Mouse (Mus musculus) cerebellum, adult 2 months (tissue): ENCODE data around the gene Gm10803. TPM values are rescaled to one million over a fixed set of nuclear protein-coding genes. Genes with fewer than 3 reads are reported as not detected.
"Not testable (repeated sequence)": the region's sequence is repeated elsewhere in the genome, so short reads cannot be mapped to it uniquely, and the experiment has no call there.

ENCODE experiments used
- DNase-seq, 2 experiments: peaks; one replicate each; pipeline ENCODE4 v3.0.0; 2021
- H3K27ac ChIP-seq: fragments of 200-500 bp; 2 replicates; pipeline ENCODE4 v1.5.1; 2012; ENCODE audit warnings: low read length, control low read depth, inconsistent platforms; ENCODE audit not compliant: insufficient read depth
- H3K27me3 ChIP-seq: fragments of 200-500 bp; 2 replicates; pipeline ENCODE4 v1.6.1; 2012; ENCODE audit warnings: inconsistent platforms, mild to moderate bottlenecking, low read length, moderate library complexity; ENCODE audit not compliant: control insufficient read depth, insufficient read depth
- H3K4me1 ChIP-seq: fragments of 200-500 bp; 2 replicates; pipeline ENCODE4 v1.6.1; 2011; ENCODE audit warnings: low read length; ENCODE audit not compliant: control insufficient read depth, insufficient read depth
- H3K4me3 ChIP-seq: fragments of 200-500 bp; replicated peaks from 2 replicates; pipeline ENCODE3; 2011; ENCODE audit warnings: mild to moderate bottlenecking, low read depth, low read length, control low read depth; ENCODE audit not compliant: insufficient read depth
- CTCF ChIP-seq: fragments of 200-500 bp; IDR thresholded peaks from 2 replicates; pipeline ENCODE4 v1.5.1; 2011; ENCODE audit warnings: low read depth, mild to moderate bottlenecking, control low read depth, low read length, moderate library complexity, borderline replicate concordance; ENCODE audit not compliant: insufficient read depth
- POLR2A ChIP-seq: fragments of 200-500 bp; IDR thresholded peaks from 2 replicates; pipeline ENCODE4 v1.6.1; 2011; ENCODE audit warnings: low read length, control low read depth, borderline replicate concordance; ENCODE audit not compliant: insufficient read depth
- WGBS: fragments of 180-500 bp; shearing (Covaris S2); methylation state at CpG from one replicate; pipeline ENCODE4 v1.1.7; 2018; 5-methylcytosine and 5-hydroxymethylcytosine counted together
- polyA plus RNA-seq: library from polyadenylated mRNA; depleted of rRNA; stranded (reverse); fragments of >200 nt; gene quantifications from 2 replicates; pipeline ENCODE4 v1.2.3, GENCODE M21; 2012; rRNA removed

Gene Gm10803
- not detected in 2 replicates for polyA plus RNA-seq

DNA sequence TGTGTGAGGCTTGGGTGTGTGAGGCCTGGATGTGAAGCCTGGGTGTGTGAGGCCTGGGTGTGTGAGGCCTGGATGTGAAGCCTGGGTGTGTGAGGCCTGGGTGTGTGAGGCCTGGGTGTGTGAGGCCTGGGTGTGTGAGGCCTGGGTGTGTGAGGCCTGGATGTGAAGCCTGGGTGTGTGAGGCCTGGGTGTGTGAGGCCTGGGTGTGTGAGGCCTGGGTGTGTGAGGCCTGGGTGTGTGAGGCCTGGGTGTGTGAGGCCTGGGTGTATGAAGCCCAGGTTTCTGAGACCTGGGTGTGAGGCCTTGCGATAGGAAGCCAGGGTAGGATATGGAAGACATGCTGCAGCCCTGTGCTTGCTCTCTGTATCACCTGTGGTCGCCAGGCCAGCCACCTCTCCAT is at the start of gene Gm10803:
Gm10803 (plus strand) TSS at position 301 of the 400 bp plus-strand sequence.
- H3K4me3 ChIP-seq, DNase-seq, H3K4me1 ChIP-seq, H3K27ac ChIP-seq, H3K27me3 ChIP-seq: not testable (repeated sequence)
- WGBS: 93% methylated on average over 2 of the region's 2 CpGs

DNA sequence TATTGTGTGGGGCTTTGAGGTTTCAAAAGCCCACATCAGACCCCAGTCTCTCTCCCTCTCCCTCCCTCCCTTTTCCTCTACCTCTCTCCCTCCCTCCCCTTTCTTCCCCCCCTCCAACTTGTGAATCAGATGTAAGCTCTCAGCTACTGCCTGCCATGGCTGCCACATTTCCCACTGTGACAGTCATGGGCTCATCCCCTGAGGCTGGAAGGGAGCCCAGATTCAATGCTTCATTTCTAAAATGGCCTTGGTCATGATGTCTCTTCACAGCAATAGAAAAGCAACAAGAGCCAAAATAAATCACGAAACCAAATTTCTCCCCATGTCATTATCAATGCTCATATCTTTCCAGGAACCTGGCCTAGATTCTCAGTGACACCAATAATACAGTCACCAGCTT is 49.5 kb upstream of the Gm10803 start:
- DNase-seq: peak in 1 of 2 experiments; percentile 42
- Histone ChIP-seq H3K27ac (no peak overlapping the region), H3K4me1 (peaks cover 6% of the 10 kb centered on the region), H3K4me3 (no peak overlapping the region), H3K27me3 (no peaks in the 10 kb centered on the region; the same call in 1 of the 2 replicates)
- 47% methylated on average over 1 of the region's 1 CpGs for WGBS
- TF ChIP-seq CTCF (no peak), POLR2A (no peak)

DNA sequence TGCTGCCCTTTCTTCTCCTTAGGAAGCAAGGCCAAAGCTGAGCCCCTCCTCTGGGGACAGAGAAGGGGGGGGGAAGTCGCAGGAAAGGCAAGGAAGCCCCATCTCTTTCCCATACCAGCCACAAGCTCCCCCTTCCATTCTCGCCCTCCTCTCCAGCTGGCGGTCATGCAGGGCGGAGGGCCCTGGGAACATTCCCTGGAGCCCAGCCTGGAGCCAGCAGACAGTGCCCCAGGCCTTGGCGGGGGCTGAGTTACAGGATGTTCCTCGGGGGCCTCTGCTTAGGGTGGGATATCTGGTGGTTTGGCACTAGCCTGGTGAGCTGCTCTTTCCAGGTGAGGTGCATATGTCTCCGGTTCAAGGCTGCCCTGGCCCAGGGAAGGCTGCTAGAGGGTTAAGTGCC is 48.2 kb upstream of the Gm10803 start:
- Histone ChIP-seq H3K4me3 (no peak overlapping the region), H3K27ac (no peak overlapping the region), H3K4me1 (peaks cover 6% of the 10 kb centered on the region), H3K27me3 (no peaks in the 10 kb centered on the region; the same call in 1 of the 2 replicates)
- DNase-seq: no peak
- 47% methylated on average over 7 of the region's 7 CpGs for WGBS
- no peak for TF ChIP-seq CTCF
- no peak for TF ChIP-seq POLR2A

DNA sequence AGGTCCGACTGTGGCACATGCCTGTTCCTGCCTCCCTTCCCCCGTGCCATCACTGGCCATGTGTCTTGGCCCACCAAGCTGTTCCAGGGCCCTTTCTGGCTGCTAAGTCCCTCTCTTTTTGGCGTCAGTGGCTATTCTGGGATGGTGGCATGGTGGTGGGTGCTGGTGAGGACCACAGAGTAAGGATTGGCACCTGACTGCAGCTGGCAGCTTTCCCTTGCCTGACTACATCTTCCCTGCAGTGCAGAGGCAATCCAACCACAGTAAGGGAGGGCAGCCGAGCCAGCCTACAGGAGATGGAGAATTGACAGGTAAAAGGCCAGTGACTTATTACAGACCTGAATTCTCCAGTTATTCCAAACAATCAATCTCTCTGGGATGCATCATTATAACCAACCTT is 45.1 kb upstream of the Gm10803 start:
- WGBS: 40% methylated on average over 4 of the region's 4 CpGs
- H3K4me1 ChIP-seq: peaks cover 6% of the 10 kb centered on the region

DNA sequence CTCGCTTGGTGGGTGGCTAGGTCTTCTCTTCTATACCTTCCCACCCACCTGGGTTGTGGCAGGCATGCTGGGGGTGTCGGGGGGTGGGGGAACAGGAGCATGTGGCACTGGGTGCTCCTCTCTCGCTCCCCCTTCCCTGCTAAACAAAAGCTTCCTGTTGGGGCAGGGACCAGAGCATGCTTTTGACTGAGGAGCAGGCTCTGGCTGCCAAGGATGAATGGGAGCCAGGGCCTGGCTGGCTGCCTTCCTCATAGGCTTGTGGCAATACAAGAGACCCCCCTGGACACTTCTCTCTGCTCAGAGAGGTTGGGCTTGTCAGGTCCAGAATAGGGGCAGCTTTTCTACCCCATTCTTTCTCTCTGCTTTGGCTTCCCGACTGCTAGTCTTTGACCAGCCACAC is 39.3 kb upstream of the Gm10803 start:
- Histone ChIP-seq H3K4me1 (peaks cover 12% of the 10 kb centered on the region), H3K4me3 (no peak overlapping the region), H3K27ac (no peak overlapping the region), H3K27me3 (no peaks in the 10 kb centered on the region)
- TF ChIP-seq CTCF (no peak), POLR2A (no peak)
- 40% methylated on average over 4 of the region's 4 CpGs for WGBS
- DNase-seq: peak; percentile 33 to 48

More for the DNA sequence above, 45.1 kb upstream of the Gm10803 start:
- peak in 1 of 2 experiments; percentile 7 for DNase-seq
- Histone ChIP-seq H3K4me3 (no peak overlapping the region), H3K27me3 (no peaks in the 10 kb centered on the region; the same call in 1 of the 2 replicates), H3K27ac (no peak overlapping the region)
- TF ChIP-seq POLR2A (no peak), CTCF (no peak)

DNA sequence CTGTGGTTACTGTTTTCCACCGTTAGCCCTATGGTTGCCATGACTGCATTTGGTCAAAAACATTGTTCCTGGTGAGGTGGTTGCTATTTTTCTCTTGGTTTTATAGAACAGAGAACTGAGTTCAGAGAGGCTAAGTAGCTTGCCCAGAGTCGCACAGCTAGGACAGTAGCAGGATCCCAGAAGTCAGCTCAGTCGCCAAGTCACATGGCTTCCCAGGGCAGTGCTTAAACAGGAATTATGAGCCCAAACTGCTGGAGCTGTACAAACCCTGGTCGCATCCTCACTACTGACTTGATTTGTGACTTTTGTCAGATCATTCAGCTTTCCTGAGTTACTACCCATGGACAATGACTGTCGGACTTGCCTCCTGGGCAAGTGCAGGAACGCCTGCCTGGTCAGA is 38.8 kb upstream of the Gm10803 start:
- Histone ChIP-seq H3K27ac (no peak overlapping the region), H3K4me1 (peaks cover 12% of the 10 kb centered on the region), H3K4me3 (no peak overlapping the region), H3K27me3 (no peaks in the 10 kb centered on the region)
- DNase-seq: no peak
- 69% methylated on average over 6 of the region's 6 CpGs for WGBS
- TF ChIP-seq POLR2A (no peak), CTCF (no peak)

DNA sequence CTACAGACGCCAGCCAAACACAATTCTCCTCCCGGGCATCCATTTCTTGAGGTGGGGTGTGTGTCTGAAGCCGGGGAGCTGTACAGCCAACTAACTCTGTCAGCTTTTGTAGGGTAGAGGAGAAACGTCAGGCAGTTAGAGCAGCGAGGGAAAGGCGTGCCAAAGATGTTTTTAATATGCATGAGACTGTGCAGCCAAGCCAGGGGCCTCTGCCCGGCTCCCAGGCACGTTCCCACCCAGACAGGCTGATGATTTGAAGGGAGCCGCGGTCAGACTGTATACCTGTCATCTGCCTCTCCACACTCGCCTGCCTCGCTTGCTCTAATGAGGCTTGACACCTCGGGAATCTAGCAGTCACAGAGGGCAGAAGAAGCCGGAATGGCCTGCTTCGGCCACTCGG is 38.4 kb upstream of the Gm10803 start:
- DNase-seq: no peak
- TF ChIP-seq CTCF: no peak
- no peak for TF ChIP-seq POLR2A
- Histone ChIP-seq H3K27ac (no peak overlapping the region), H3K4me1 (peaks cover 12% of the 10 kb centered on the region), H3K27me3 (no peaks in the 10 kb centered on the region), H3K4me3 (no peak overlapping the region)
- WGBS: 52% methylated on average over 16 of the region's 16 CpGs

DNA sequence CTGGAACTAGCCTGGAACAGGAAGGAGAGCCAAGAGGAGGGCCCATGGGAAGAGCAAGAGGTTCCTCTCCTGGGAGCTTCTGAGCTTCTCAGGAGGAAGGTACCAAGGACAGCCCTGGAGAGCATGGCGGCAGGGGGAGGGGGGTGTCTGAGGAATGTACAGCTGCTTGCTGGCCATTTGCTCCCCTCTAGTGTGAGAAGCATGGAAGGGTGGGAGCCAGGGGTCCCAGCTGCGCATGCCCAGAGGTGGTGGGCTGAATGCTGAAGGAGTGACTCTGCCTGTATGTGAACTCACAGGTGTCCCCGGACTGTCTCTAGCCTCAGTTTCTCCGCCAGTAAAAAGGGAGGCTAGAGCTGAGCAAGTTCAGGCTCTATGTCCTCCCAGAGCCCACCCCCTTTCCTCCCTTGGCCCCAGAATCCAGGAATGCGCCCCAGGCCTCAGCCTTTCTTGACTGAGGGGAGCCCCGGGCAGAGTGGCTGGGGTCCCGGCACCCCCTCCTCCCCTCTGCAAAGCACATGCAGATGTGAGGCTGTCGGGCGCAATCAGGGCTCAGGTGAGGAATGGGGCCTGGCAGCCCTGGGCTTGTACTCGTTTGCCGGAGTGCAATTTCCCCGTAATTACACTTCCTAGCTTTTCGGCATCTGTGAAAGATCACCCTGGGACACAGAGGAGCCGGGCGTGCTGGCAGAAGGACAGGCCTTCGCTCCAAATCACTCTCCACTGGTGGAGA is 35.2 kb upstream of the Gm10803 start:
- no peak for TF ChIP-seq POLR2A
- TF ChIP-seq CTCF: no peak
- 81% methylated on average over 16 of the region's 16 CpGs for WGBS
- H3K4me1 ChIP-seq: peaks cover 12% of the 10 kb centered on the region
- no peak overlapping the region for H3K4me3 ChIP-seq
- no peak overlapping the region for H3K27ac ChIP-seq
- no peaks in the 10 kb centered on the region for H3K27me3 ChIP-seq
- DNase-seq: no peak
